Mouse (Mus musculus): ENCODE results near the gene Catsperg1. TPM values are rescaled to one million over a fixed set of nuclear protein-coding genes. Genes with fewer than 3 reads are reported as not detected.

Gene Catsperg1
- total and polyA plus RNA-seq, 3 experiments, result 0.68 to 2.0 (median 0.93) TPM

DNA sequence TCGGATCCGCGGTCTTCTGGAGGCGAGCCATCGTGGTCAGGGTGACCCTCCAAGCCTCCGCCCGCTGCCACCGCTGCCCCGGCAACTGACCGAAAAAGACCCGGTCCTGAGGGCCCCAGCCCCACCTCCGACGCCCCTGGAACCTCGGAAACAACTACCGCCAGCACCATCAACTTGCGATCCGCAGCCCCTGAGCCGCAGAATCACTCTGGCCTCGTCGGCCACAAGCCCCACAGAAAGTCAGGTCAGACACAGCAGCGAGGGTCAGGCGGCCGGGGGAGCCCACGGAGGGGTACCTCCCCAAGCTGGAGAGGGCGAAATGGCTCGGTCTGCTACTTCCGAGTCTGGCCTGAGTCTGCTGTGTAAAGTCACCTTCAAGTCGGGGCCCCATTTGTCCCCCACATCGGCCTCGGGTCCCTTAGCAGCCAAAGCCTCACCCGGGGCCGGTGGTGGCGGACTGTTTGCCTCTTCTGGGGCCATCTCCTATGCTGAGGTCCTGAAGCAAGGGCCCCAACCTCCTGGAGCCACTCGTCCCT, 42.2 kb downstream of the Catsperg1 start:
- dilution Hi-C loops (cut with MboI; ENCODE audit: extremely low pct_ligation_motif_present, extremely low pct_unique_long_range_greater_than_20kb, low sequenced_read_pairs), result no loop called here
- no peak for DNase-seq (ENCODE audit: extremely low read depth)
- H3K4me2 ChIP-seq (ENCODE audit: insufficient read depth, low read depth, poor library complexity, severe bottlenecking), result peak overlapping the region; percentile 84
- peaks cover 2% of the 10 kb centered on the region; the same call in 1 of the 2 replicates for H3K79me2 ChIP-seq (replicated peaks; ENCODE audit: control insufficient read depth, extremely low read depth, insufficient read depth, poor library complexity, severe bottlenecking)
- no peak overlapping the region for H3K9ac ChIP-seq (ENCODE audit: insufficient read depth, low read depth)
- peaks cover 43 to 56% of the 10 kb centered on the region in 2 experiments for H3K36me3 ChIP-seq (replicated peaks in 1 of 2; ENCODE audit: control insufficient read depth in 1 of 2, insufficient read depth in 1 of 2, low read length in 1 of 2)
- peak overlapping the region in 1 of 3 experiments; percentile 85 for H3K4me3 ChIP-seq (replicated peaks in 1 of 3; ENCODE audit: low read depth in 2 of 3, low read length in 2 of 3, poor library complexity in 1 of 3)
- H3K4me1 ChIP-seq (ENCODE audit: control insufficient read depth in 1 of 2, insufficient read depth in 2 of 2), result peaks cover 12 to 31% of the 10 kb centered on the region in 2 experiments
- H3K27me3 ChIP-seq (replicated peaks), result no peaks in the 10 kb centered on the region
- H3K9me3 ChIP-seq (replicated peaks; ENCODE audit: low read length), result no peaks in the 10 kb centered on the region
- TF ChIP-seq EP300 (IDR thresholded peaks at IDR 0.05; ENCODE audit: low read length) (no peak), E2F4 (IDR thresholded peaks at IDR 0.05; ENCODE audit: insufficient replicate concordance, low read depth, low read length) (no peak), MXI1 (IDR thresholded peaks at IDR 0.05; ENCODE audit: low read depth, low read length) (no peak), ZNF384 (IDR thresholded peaks at IDR 0.05; ENCODE audit: low read depth, low read length) (no peak), MAZ (IDR thresholded peaks at IDR 0.05; ENCODE audit: low read depth, low read length) (no peak), RCOR1 (conservative IDR thresholded peaks at IDR 0.05; ENCODE audit: low read depth, low read length) (no peak)
- in situ Hi-C loops (cut with MboI; ENCODE audit: low pct_ligation_motif_present, low pct_unique_long_range_greater_than_20kb, low sequenced_read_pairs), result no loop called here
- H3K27ac ChIP-seq (ENCODE audit: insufficient read depth, low read depth), result no peak overlapping the region

DNA sequence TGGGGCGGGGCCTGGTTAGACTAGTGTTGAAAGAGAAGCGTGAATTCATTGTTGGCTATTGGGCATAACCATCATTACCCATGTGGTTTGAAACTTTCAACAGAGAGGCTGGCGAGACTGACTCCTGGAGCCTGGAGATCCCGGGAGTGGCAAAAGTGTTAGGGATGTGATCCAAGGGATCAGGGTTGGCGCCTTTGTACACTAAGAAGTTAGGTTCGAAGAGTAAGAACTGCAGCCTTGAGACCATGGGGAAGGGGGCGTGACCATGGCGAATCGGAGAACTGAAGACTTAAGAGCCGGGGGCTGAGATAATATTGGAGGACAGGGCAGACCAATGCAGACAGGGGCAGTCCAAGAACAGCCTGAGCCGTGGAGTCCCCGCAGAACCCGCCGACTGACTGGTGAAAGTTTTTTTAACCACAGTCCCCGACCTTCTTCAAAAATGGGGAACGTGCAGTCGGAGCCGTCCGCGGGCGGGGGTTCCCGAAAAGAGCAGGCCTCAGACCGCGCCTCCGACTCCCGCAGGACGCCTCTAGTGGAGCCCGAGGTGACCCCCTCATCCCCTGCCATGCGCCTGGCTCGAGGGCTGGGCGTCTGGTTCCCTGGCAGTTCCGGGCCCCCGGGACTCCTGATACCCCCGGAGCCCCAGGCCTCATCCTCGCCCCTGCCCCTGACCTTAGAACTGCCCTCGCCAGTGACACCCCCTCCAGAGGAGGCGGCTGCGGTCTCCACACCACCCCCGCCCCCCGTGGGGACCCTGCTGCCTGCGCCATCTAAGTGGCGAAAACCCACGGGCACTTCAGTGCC, 42.9 kb downstream of the Catsperg1 start:
- peak overlapping the region; percentile 84 for H3K4me2 ChIP-seq (ENCODE audit: insufficient read depth, low read depth, poor library complexity, severe bottlenecking)
- H3K9me3 ChIP-seq (replicated peaks; ENCODE audit: low read length), result no peaks in the 10 kb centered on the region
- peaks cover 39 to 56% of the 10 kb centered on the region in 2 experiments for H3K36me3 ChIP-seq (replicated peaks in 1 of 2; ENCODE audit: control insufficient read depth in 1 of 2, insufficient read depth in 1 of 2, low read length in 1 of 2)
- dilution Hi-C loops (cut with MboI; ENCODE audit: extremely low pct_ligation_motif_present, extremely low pct_unique_long_range_greater_than_20kb, low sequenced_read_pairs), result no loop called here
- H3K27ac ChIP-seq (ENCODE audit: insufficient read depth, low read depth), result no peak overlapping the region
- DNase-seq (ENCODE audit: extremely low read depth), result peak; percentile 74
- in situ Hi-C loops (cut with MboI; ENCODE audit: low pct_ligation_motif_present, low pct_unique_long_range_greater_than_20kb, low sequenced_read_pairs), result no loop called here
- H3K27me3 ChIP-seq (replicated peaks), result no peaks in the 10 kb centered on the region
- TF ChIP-seq PAX5 (IDR thresholded peaks at IDR 0.05; ENCODE audit: low read length) (no peak), MXI1 (IDR thresholded peaks at IDR 0.05; ENCODE audit: low read depth, low read length) (peak; percentile 83; the same call in 1 of the 2 replicates), SIN3A (IDR thresholded peaks at IDR 0.05; ENCODE audit: low read length) (no peak), JUND (conservative IDR thresholded peaks at IDR 0.05; ENCODE audit: low read depth, low read length) (no peak), E2F4 (IDR thresholded peaks at IDR 0.05; ENCODE audit: insufficient replicate concordance, low read depth, low read length) (no peak), MEF2A (IDR thresholded peaks at IDR 0.05; ENCODE audit: borderline replicate concordance, low read depth, low read length) (no peak)
- H3K4me3 ChIP-seq (replicated peaks in 1 of 3; ENCODE audit: low read depth in 2 of 3, low read length in 2 of 3, poor library complexity in 1 of 3), result peak overlapping the region; percentile 66 to 85 (median 76)
- peaks cover 12 to 31% of the 10 kb centered on the region in 2 experiments for H3K4me1 ChIP-seq (ENCODE audit: control insufficient read depth in 1 of 2, insufficient read depth in 2 of 2)
- no peaks in the 10 kb centered on the region for H3K79me2 ChIP-seq (replicated peaks; ENCODE audit: control insufficient read depth, extremely low read depth, insufficient read depth, poor library complexity, severe bottlenecking)
- H3K9ac ChIP-seq (ENCODE audit: insufficient read depth, low read depth), result no peak overlapping the region; the same call in 1 of the 2 replicates

Measured in CH12.LX (cell line).